Mouse (Mus musculus): ENCODE measurements around the gene Fastkd5.
A peak's percentile ranks its signal among the peaks of the same experiment; 100 is the strongest.
"Not testable (repeated sequence)": the region's sequence is repeated elsewhere in the genome, so short reads cannot be mapped to it uniquely, and the experiment has no call there.

The Fastkd5 gene

GRCm38 (mm10) chr2:130629839-130630203 lies at the start of gene Fastkd5, which contains the start of gene Ubox5:
Fastkd5 (minus strand) TSS chr2:130630027.
Ubox5 (minus strand) TSS chr2:130630038.
- DNase-seq (ENCODE audit: extremely low read depth, insufficient read length, low spot score) = peak; percentile 82

GRCm38 (mm10) chr2:130679154-130679553 lies 49.3 kb upstream of the Fastkd5 start:
- DNase-seq (ENCODE audit: extremely low read depth, insufficient read length, low spot score) = no peak

- no peak for DNase-seq (ENCODE audit: extremely low read depth, insufficient read length, low spot score)
These were observed 47.4 kb upstream of the Fastkd5 start for GRCm38 (mm10) chr2:130677211-130677610.

GRCm38 (mm10) chr2:130667559-130667958 lies 37.7 kb upstream of the Fastkd5 start, which contains the start of gene Itpa:
Itpa (plus strand) TSS chr2:130667610.
- DNase-seq (ENCODE audit: extremely low read depth, insufficient read length, low spot score) = peak; percentile 87

- peak; percentile 97 for DNase-seq (ENCODE audit: extremely low read depth, insufficient read length, low spot score)
These were observed 34.4 kb upstream of the Fastkd5 start, which contains the start of gene Ddrgk1 for GRCm38 (mm10) chr2:130664102-130664701. Ddrgk1 (minus strand) TSS chr2:130664659.

- no peak for DNase-seq (ENCODE audit: extremely low read depth, insufficient read length, low spot score)
These were observed 33.5 kb upstream of the Fastkd5 start for GRCm38 (mm10) chr2:130663342-130663741.

- no peak for DNase-seq (ENCODE audit: extremely low read depth, insufficient read length, low spot score)
These were observed 28.7 kb upstream of the Fastkd5 start for GRCm38 (mm10) chr2:130658530-130658929.

GRCm38 (mm10) chr2:130657541-130657940 lies 27.7 kb upstream of the Fastkd5 start:
- no peak for DNase-seq (ENCODE audit: extremely low read depth, insufficient read length, low spot score)

GRCm38 (mm10) chr2:130656536-130656935 lies 26.7 kb upstream of the Fastkd5 start:
- no peak for DNase-seq (ENCODE audit: extremely low read depth, insufficient read length, low spot score)

- DNase-seq (ENCODE audit: extremely low read depth, insufficient read length, low spot score) = no peak
These were observed 26.0 kb upstream of the Fastkd5 start for GRCm38 (mm10) chr2:130655660-130656339.

- no peak for DNase-seq (ENCODE audit: extremely low read depth, insufficient read length, low spot score)
These were observed 23.9 kb upstream of the Fastkd5 start for GRCm38 (mm10) chr2:130653760-130654159.

- DNase-seq (ENCODE audit: extremely low read depth, insufficient read length, low spot score) = no peak
These were observed 23.5 kb upstream of the Fastkd5 start for GRCm38 (mm10) chr2:130653303-130653702.

GRCm38 (mm10) chr2:130649028-130649427 lies 19.2 kb upstream of the Fastkd5 start:
- not testable (repeated sequence) for DNase-seq (ENCODE audit: extremely low read depth, insufficient read length, low spot score)

- DNase-seq (ENCODE audit: extremely low read depth, insufficient read length, low spot score) = no peak
These were observed 15.4 kb upstream of the Fastkd5 start for GRCm38 (mm10) chr2:130645198-130645597.

- peak; percentile 89 for DNase-seq (ENCODE audit: extremely low read depth, insufficient read length, low spot score)
These were observed 13.0 kb upstream of the Fastkd5 start, which contains the start of gene Lzts3 for GRCm38 (mm10) chr2:130642684-130643369. Lzts3 (minus strand) TSS chr2:130642803.

- DNase-seq (ENCODE audit: extremely low read depth, insufficient read length, low spot score) = no peak
These were observed 12.4 kb upstream of the Fastkd5 start for GRCm38 (mm10) chr2:130642197-130642660.

- DNase-seq (ENCODE audit: extremely low read depth, insufficient read length, low spot score) = no peak
These were observed 11.7 kb upstream of the Fastkd5 start for GRCm38 (mm10) chr2:130641351-130642025.

GRCm38 (mm10) chr2:130639276-130639675 lies 9.4 kb upstream of the Fastkd5 start:
- DNase-seq (ENCODE audit: extremely low read depth, insufficient read length, low spot score) = no peak

- no peak for DNase-seq (ENCODE audit: extremely low read depth, insufficient read length, low spot score)
These were observed 8.3 kb upstream of the Fastkd5 start for GRCm38 (mm10) chr2:130638101-130638611.

- no peak for DNase-seq (ENCODE audit: extremely low read depth, insufficient read length, low spot score)
These were observed 6.0 kb upstream of the Fastkd5 start for GRCm38 (mm10) chr2:130635847-130636246.

Measured in 3134 (cell line).